Mouse (Mus musculus): ENCODE data around the gene Rgs1.

Rgs1 gene

GRCm38 (mm10) chr1:144248923-144249322 lies at the start of gene Rgs1:
TSS of gene Rgs1 (minus strand) at chr1:144249242.
- DNase-seq = no peak

GRCm38 (mm10) chr1:144283020-144284014 lies 34.3 kb upstream of the Rgs1 start:
- DNase-seq = no peak

- DNase-seq = no peak
Measured at GRCm38 (mm10) chr1:144280056-144280455, 31.0 kb upstream of the Rgs1 start.

- no peak for DNase-seq
Measured at GRCm38 (mm10) chr1:144272991-144273390, 23.9 kb upstream of the Rgs1 start.

- DNase-seq = no peak
Measured at GRCm38 (mm10) chr1:144269112-144269511, 20.1 kb upstream of the Rgs1 start.

GRCm38 (mm10) chr1:144267471-144268470 lies 18.7 kb upstream of the Rgs1 start:
- no peak for DNase-seq

GRCm38 (mm10) chr1:144264000-144264399 lies 15.0 kb upstream of the Rgs1 start:
- no peak for DNase-seq

- no peak for DNase-seq
Measured at GRCm38 (mm10) chr1:144262008-144262407, 13.0 kb upstream of the Rgs1 start.

- DNase-seq = no peak
Measured at GRCm38 (mm10) chr1:144258779-144259178, 9.7 kb upstream of the Rgs1 start.

GRCm38 (mm10) chr1:144256556-144257331 lies 7.7 kb upstream of the Rgs1 start:
- no peak for DNase-seq

GRCm38 (mm10) chr1:144248206-144248605 lies 836 bp downstream of the Rgs1 start:
- no peak for DNase-seq

- no peak for DNase-seq
Measured at GRCm38 (mm10) chr1:144247382-144247781, 1.7 kb downstream of the Rgs1 start.

- DNase-seq = peak; percentile 8
Measured at GRCm38 (mm10) chr1:144243511-144243910, 5.5 kb downstream of the Rgs1 start.

- no peak for DNase-seq
Measured at GRCm38 (mm10) chr1:144239195-144239594, 9.8 kb downstream of the Rgs1 start.

- no peak for DNase-seq
Measured at GRCm38 (mm10) chr1:144215230-144215629, 33.8 kb downstream of the Rgs1 start.

- DNase-seq = no peak
Measured at GRCm38 (mm10) chr1:144210912-144211311, 38.1 kb downstream of the Rgs1 start.

GRCm38 (mm10) chr1:144206281-144207061 lies 42.6 kb downstream of the Rgs1 start:
- no peak for DNase-seq

GRCm38 (mm10) chr1:144204766-144205165 lies 44.3 kb downstream of the Rgs1 start:
- DNase-seq = no peak

- DNase-seq = no peak
Measured at GRCm38 (mm10) chr1:144202939-144203338, 46.1 kb downstream of the Rgs1 start.

- DNase-seq = no peak
Measured at GRCm38 (mm10) chr1:144200496-144200895, 48.5 kb downstream of the Rgs1 start.

GRCm38 (mm10) chr1:144199538-144199937 lies 49.5 kb downstream of the Rgs1 start:
- DNase-seq = no peak

- DNase-seq = no peak
Measured at GRCm38 (mm10) chr1:144197684-144198083, 51.4 kb downstream of the Rgs1 start.
